Mouse (Mus musculus): ENCODE data around the gene Il1f8. TPM values are rescaled to one million over a fixed set of nuclear protein-coding genes. Genes with fewer than 3 reads are reported as not detected.
"Not testable (repeated sequence)": the region's sequence is repeated elsewhere in the genome, so short reads cannot be mapped to it uniquely, and the experiment has no call there.

Il1f8 gene
- polyA plus RNA-seq (2016; fragmentation: Nextera tagmentation; extraction: Ambion mirVana), result not detected in 2 replicates

- Histone ChIP-seq H3K27ac (no peak within 1 kb of the TSS), H3K27me3 (replicated peaks) (no peaks in the 10 kb centered on the region), H3K4me1 (no peaks in the 10 kb centered on the region), H3K9me3 (no peaks in the 10 kb centered on the region), H3K9ac (no peak within 1 kb of the TSS), H3K4me2 (replicated peaks) (no peak within 1 kb of the TSS), H3K4me3 (no peak within 1 kb of the TSS), H3K36me3 (no peaks in the 10 kb centered on the region)
- ATAC-seq (ENCODE audit: low FRiP score, low read depth), result no peak
- WGBS, result 83% methylated on average over 2 of the region's 2 CpGs
These were observed at the start of gene Il1f8 for GRCm38 (mm10) chr2:24152861-24153260. TSS of gene Il1f8 (plus strand) at chr2:24153161.

- Histone ChIP-seq H3K9ac (no peak overlapping the region), H3K4me3 (no peak overlapping the region), H3K36me3 (no peaks in the 10 kb centered on the region), H3K9me3 (no peaks in the 10 kb centered on the region), H3K27me3 (replicated peaks) (no peaks in the 10 kb centered on the region), H3K4me2 (replicated peaks) (no peak overlapping the region), H3K27ac (no peak overlapping the region), H3K4me1 (no peaks in the 10 kb centered on the region)
- no peak for ATAC-seq (ENCODE audit: low FRiP score, low read depth)
- WGBS, result 84% methylated on average over 4 of the region's 4 CpGs
These were observed 49.2 kb upstream of the Il1f8 start for GRCm38 (mm10) chr2:24103619-24104289.

- Histone ChIP-seq H3K9ac (no peak overlapping the region), H3K4me2 (replicated peaks) (no peak overlapping the region), H3K27ac (no peak overlapping the region), H3K9me3 (no peaks in the 10 kb centered on the region; the same call in 1 of the 2 replicates), H3K4me3 (no peak overlapping the region), H3K27me3 (replicated peaks) (no peaks in the 10 kb centered on the region), H3K4me1 (no peaks in the 10 kb centered on the region), H3K36me3 (no peaks in the 10 kb centered on the region)
- ATAC-seq (ENCODE audit: low FRiP score, low read depth), result no peak
These were observed 43.9 kb upstream of the Il1f8 start for GRCm38 (mm10) chr2:24109085-24109484.

GRCm38 (mm10) chr2:24134373-24134772, 18.6 kb upstream of the Il1f8 start:
- H3K27ac ChIP-seq, result no peak overlapping the region
- 81% methylated on average over 1 of the region's 1 CpGs for WGBS
- H3K9ac ChIP-seq, result no peak overlapping the region
- no peaks in the 10 kb centered on the region for H3K4me1 ChIP-seq
- no peak overlapping the region for H3K4me2 ChIP-seq (replicated peaks)
- no peaks in the 10 kb centered on the region for H3K27me3 ChIP-seq (replicated peaks)
- no peak overlapping the region for H3K4me3 ChIP-seq
- no peaks in the 10 kb centered on the region for H3K9me3 ChIP-seq
- H3K36me3 ChIP-seq, result no peaks in the 10 kb centered on the region
- ATAC-seq (ENCODE audit: low FRiP score, low read depth), result no peak

DNA sequence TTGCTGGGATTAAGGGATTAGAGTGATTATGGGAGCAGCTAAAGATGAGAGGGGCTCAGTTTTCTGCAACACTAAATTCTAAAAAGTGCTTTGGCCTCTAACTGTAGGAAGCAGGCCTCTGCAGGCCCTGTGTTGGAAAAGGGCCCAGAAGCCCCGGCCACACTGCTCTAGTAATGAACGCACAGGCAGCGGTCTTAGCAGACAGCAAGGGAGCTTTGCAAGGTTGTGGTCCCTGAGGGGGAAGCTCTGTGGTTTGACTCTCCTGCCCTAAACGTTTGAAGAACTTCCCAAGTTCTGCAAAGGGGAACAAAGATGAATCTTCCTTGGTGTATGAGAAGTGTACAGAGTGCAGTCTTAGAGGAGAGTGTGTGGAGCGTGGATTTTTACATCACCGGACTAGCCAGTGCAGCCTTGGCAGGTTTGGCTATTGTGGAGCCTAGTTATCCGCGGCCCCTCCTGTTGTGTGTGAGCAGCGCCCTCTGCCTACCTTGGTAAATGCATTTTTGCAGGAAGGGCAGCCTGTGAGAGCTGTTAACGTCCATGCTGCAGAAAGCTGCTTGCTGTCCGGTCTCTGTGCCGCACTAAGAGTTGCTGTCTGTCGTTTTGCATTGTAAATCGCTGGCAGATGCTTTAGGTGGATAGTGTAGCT, 28.8 kb downstream of the Il1f8 start:
- peak overlapping the region; percentile 39 for H3K4me2 ChIP-seq (replicated peaks)
- ATAC-seq (ENCODE audit: low FRiP score, low read depth), result peak; percentile 85
- H3K9me3 ChIP-seq; H3K27me3 ChIP-seq (replicated peaks); H3K27ac ChIP-seq; H3K9ac ChIP-seq; H3K4me1 ChIP-seq; H3K36me3 ChIP-seq; H3K4me3 ChIP-seq: not testable (repeated sequence)
- WGBS, result 21% methylated on average over 14 of the region's 14 CpGs

- not testable (repeated sequence) for ATAC-seq (ENCODE audit: low FRiP score, low read depth)
These were observed 29.6 kb downstream of the Il1f8 start for GRCm38 (mm10) chr2:24182423-24183147.

DNA sequence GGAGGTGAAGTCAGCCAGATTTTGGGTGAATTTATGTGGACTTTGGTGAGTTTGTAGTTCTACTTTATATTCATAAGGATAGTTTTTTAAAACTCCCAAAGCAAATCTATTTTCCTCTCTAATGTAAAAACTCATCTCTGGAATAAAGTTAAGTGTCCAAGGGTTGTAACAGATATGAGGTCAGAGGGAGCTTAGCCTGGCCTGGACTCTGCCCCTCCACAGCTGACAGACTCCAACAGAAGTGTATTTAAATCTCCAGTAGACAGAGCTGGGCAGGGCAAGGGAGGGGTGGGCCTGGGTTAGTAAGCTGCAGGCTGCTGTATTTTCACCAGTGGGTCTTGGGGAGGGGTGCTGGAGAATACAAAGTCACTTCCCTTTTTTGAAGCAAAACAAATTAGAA, 31.1 kb downstream of the Il1f8 start:
- not testable (repeated sequence) for ATAC-seq (ENCODE audit: low FRiP score, low read depth); H3K9ac ChIP-seq; H3K9me3 ChIP-seq; H3K27me3 ChIP-seq (replicated peaks); H3K4me3 ChIP-seq; H3K4me1 ChIP-seq; H3K36me3 ChIP-seq; H3K27ac ChIP-seq; H3K4me2 ChIP-seq (replicated peaks)

More at GRCm38 (mm10) chr2:24182423-24183147, 29.6 kb downstream of the Il1f8 start:
- H3K27me3 ChIP-seq (replicated peaks); H3K4me1 ChIP-seq; H3K4me3 ChIP-seq; H3K9ac ChIP-seq; H3K36me3 ChIP-seq; H3K9me3 ChIP-seq; H3K27ac ChIP-seq: not testable (repeated sequence)
- 68% methylated on average over 13 of the region's 13 CpGs for WGBS
- H3K4me2 ChIP-seq (replicated peaks), result peak overlapping the region; percentile 39

- Histone ChIP-seq H3K4me3 (no peak within 1 kb of the TSS), H3K4me2 (replicated peaks) (no peak within 1 kb of the TSS), H3K36me3 (no peaks in the 10 kb centered on the region), H3K9me3 (no peaks in the 10 kb centered on the region), H3K9ac (no peak within 1 kb of the TSS), H3K27ac (no peak within 1 kb of the TSS), H3K4me1 (no peaks in the 10 kb centered on the region), H3K27me3 (replicated peaks) (no peaks in the 10 kb centered on the region)
- 95% methylated on average over 1 of the region's 1 CpGs for WGBS
- no peak for ATAC-seq (ENCODE audit: low FRiP score, low read depth)
These were observed 33.2 kb downstream of the Il1f8 start, which contains the start of gene Il1f9 for GRCm38 (mm10) chr2:24186176-24186575. TSS of gene Il1f9 (plus strand) at chr2:24186476.

GRCm38 (mm10) chr2:24187585-24187984, 34.6 kb downstream of the Il1f8 start:
- Histone ChIP-seq H3K9ac (no peak overlapping the region), H3K4me3 (no peak overlapping the region), H3K36me3 (no peaks in the 10 kb centered on the region), H3K9me3 (no peaks in the 10 kb centered on the region), H3K4me1 (no peaks in the 10 kb centered on the region), H3K4me2 (replicated peaks) (no peak overlapping the region), H3K27me3 (replicated peaks) (no peaks in the 10 kb centered on the region), H3K27ac (no peak overlapping the region)
- ATAC-seq (ENCODE audit: low FRiP score, low read depth), result no peak
- 83% methylated on average over 6 of the region's 6 CpGs for WGBS

DNA sequence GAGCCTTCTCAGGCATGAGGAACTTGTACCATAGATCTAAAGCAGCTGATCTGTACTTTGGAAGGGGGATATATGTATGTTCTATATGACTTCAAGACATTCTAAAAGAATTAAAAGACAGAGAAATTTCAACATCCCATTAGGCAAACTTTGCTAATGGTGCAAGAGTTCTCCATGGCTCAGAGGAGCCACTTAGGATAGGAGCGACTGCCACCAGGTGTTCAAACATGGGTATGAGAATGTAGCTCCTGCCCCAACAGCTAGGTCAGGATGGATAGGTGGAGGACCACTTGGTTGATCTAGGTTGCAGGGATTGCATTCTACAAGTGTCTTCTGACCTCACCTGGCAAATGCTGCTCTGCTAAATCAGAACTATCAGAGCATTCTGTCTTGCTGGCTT, 35.2 kb downstream of the Il1f8 start:
- no peaks in the 10 kb centered on the region for H3K36me3 ChIP-seq
- H3K4me3 ChIP-seq, result no peak overlapping the region
- H3K4me1 ChIP-seq, result no peaks in the 10 kb centered on the region
- 71% methylated on average over 1 of the region's 1 CpGs for WGBS
- no peaks in the 10 kb centered on the region for H3K9me3 ChIP-seq
- ATAC-seq (ENCODE audit: low FRiP score, low read depth), result no peak
- no peak overlapping the region for H3K4me2 ChIP-seq (replicated peaks)
- H3K27ac ChIP-seq, result no peak overlapping the region
- no peak overlapping the region for H3K9ac ChIP-seq
- no peaks in the 10 kb centered on the region for H3K27me3 ChIP-seq (replicated peaks)
